Mouse (Mus musculus): ENCODE results near the gene Hps1. TPM values are rescaled to one million over a fixed set of nuclear protein-coding genes. Genes with fewer than 3 reads are reported as not detected.

Gene Hps1
- total and polyA plus RNA-seq, 2 experiments = 3.1 to 14.3 TPM

- no peaks in the 10 kb centered on the region for H3K36me3 ChIP-seq (ENCODE audit: control insufficient read depth, insufficient read depth, low read length)
- H3K4me3 ChIP-seq (ENCODE audit: insufficient read depth, low read depth, low read length) = no peak overlapping the region
- H3K9ac ChIP-seq (ENCODE audit: low read depth, low read length) = no peak overlapping the region
- no peak overlapping the region for H3K27ac ChIP-seq (replicated peaks; ENCODE audit: insufficient read depth, low read depth, low read length)
- peaks cover 1% of the 10 kb centered on the region for H3K4me1 ChIP-seq (ENCODE audit: control insufficient read depth, insufficient read depth, low read length)
- no peak for TF ChIP-seq POLR2A (IDR thresholded peaks at IDR 0.05; ENCODE audit: extremely low read depth, insufficient read depth, low read length)
- no peak for TF ChIP-seq CTCF (IDR thresholded peaks at IDR 0.05; ENCODE audit: low read depth, low read length)
- WGBS = 82% methylated on average over 9 of the region's 9 CpGs
- no peaks in the 10 kb centered on the region for H3K27me3 ChIP-seq (ENCODE audit: control insufficient read depth, insufficient read depth, low read length)
- no peaks in the 10 kb centered on the region for H3K79me2 ChIP-seq (ENCODE audit: control insufficient read depth, insufficient read depth, low read length)
- DNase-seq (ENCODE audit: extremely low read depth, low read depth, low spot score) = no peak
Observed at GRCm38 (mm10) chr19:42713770-42714169, 66.0 kb downstream of the Hps1 start.

Other genes with a start within 250 kb of the Hps1 start
- gene Loxl4, start 167.2 kb downstream of the Hps1 start, total RNA-seq (2014; rRNA removed) = 0.74 and 1.1 TPM in 2 replicates
- 2.3 and 4.3 TPM in 2 replicates for gene Loxl4, start 167.2 kb downstream of the Hps1 start, polyA plus RNA-seq (2012; rRNA removed)
- 6.6 and 9.2 TPM in 2 replicates for gene Pyroxd2, start 27.2 kb downstream of the Hps1 start, total RNA-seq (2014; rRNA removed)
- 14.8 and 18.3 TPM in 2 replicates for gene Pyroxd2, start 27.2 kb downstream of the Hps1 start, polyA plus RNA-seq (2012; rRNA removed)